Comparison of ENCODE assay signal across 7 mouse cellular contexts in genomic region chr4:46526798-46527557, GRCm38 (mm10). TPM values are rescaled to one million over a fixed set of nuclear protein-coding genes. Genes with fewer than 3 reads are reported as not detected.
DNase-seq lines count a peak whose midpoint lies in the region; ATAC-seq lines count a peak whose summit lies in the region.

No protein-coding gene starts in this region.

- peak; percentile 83 for ATAC-seq in erythroblast, adult 5-6 weeks (replicated peaks; ENCODE audit: low FRiP score, poor library complexity, severe bottlenecking)
- no peak; the same call in 1 of the 2 replicates for ATAC-seq in limb, embryonic 12.5 days (ENCODE audit: insufficient number of reproducible peaks, insufficient read depth, low FRiP score, low TSS enrichment, low read depth)
- 0 out of 2 replicates have a peak, but pooled peaks have one; percentile 40 for ATAC-seq in neural tube, embryonic 13.5 days (ENCODE audit: low read depth)

- DNase-seq in 3134 (ENCODE audit: extremely low read depth, insufficient read length, low spot score) (peak; percentile 33), A20 (ENCODE audit: low read depth, low spot score) (peak; percentile 69)
- DNase-seq in layer of hippocampus, adult 9-11 months = no peak
- DNase-seq in left cerebral cortex, adult 8-10 months (ENCODE audit: low spot score in 2 of 2) = no peak

- 0 out of 2 replicates have a peak overlapping the region, but pooled peaks have one; percentile 47 for H3K9ac ChIP-seq in limb, embryonic 12.5 days (replicated peaks)
- no peak overlapping the region for H3K9ac ChIP-seq in neural tube, embryonic 13.5 days

- peaks cover 7% of the 10 kb centered on the region; the same call in 1 of the 2 replicates for H3K27me3 ChIP-seq in limb, embryonic 12.5 days
- H3K27me3 ChIP-seq in neural tube, embryonic 13.5 days = no peaks in the 10 kb centered on the region; the same call in 1 of the 2 replicates

- peak overlapping the region; percentile 26 for H3K4me3 ChIP-seq in limb, embryonic 12.5 days (replicated peaks)
- H3K4me3 ChIP-seq in neural tube, embryonic 13.5 days = peak overlapping the region; percentile 20

- H3K4me2 ChIP-seq in limb, embryonic 12.5 days = peak overlapping the region; percentile 54
- H3K4me2 ChIP-seq in neural tube, embryonic 13.5 days = peak overlapping the region; percentile 49

- 33% methylated on average over 17 of the region's 17 CpGs for WGBS in limb, embryonic 12.5 days
- 38% methylated on average over 17 of the region's 17 CpGs for WGBS in neural tube, embryonic 13.5 days

- no peaks in the 10 kb centered on the region for H3K9me3 ChIP-seq in limb, embryonic 12.5 days
- no peaks in the 10 kb centered on the region for H3K9me3 ChIP-seq in neural tube, embryonic 13.5 days

- peaks cover 5% of the 10 kb centered on the region; the same call in 1 of the 2 replicates for H3K4me1 ChIP-seq in limb, embryonic 12.5 days (replicated peaks)
- peaks cover 8% of the 10 kb centered on the region for H3K4me1 ChIP-seq in neural tube, embryonic 13.5 days (replicated peaks)

- H3K36me3 ChIP-seq in limb, embryonic 12.5 days = no peaks in the 10 kb centered on the region
- no peaks in the 10 kb centered on the region for H3K36me3 ChIP-seq in neural tube, embryonic 13.5 days

- H3K27ac ChIP-seq in limb, embryonic 12.5 days = no peak overlapping the region
- no peak overlapping the region for H3K27ac ChIP-seq in neural tube, embryonic 13.5 days (replicated peaks)

RNA-seq across cellular contexts. Expression of gene Trim14, which starts 9.0 kb away (rescaled TPM):
- 1.0 and 16.5 TPM in 2 replicates for total RNA-seq in erythroblast, adult 5-6 weeks (2015; ENCODE audit: low replicate concordance)
- 3.8 and 6.5 TPM in 2 replicates for total RNA-seq in erythroblast, adult 5-6 weeks (2017; ENCODE audit: low replicate concordance)
- polyA plus RNA-seq in limb, embryonic 12.5 days (2016; fragmentation: Nextera tagmentation; extraction: Ambion mirVana) = 0.43 and 1.3 TPM in 2 replicates
- 0.95 and 2.1 TPM in 2 replicates for polyA plus RNA-seq in neural tube, embryonic 13.5 days (2015; fragmentation: Nextera tagmentation; extraction: Ambion mirVana)
- 1 to 10 TPM in 3 of 4 experiments, under 1 TPM in 1; 0.91 to 2.4 (median 1.7) TPM for total RNA-seq in left cerebral cortex, adult 8-10 months (2022)

RNA-seq across cellular contexts. Expression of gene Nans, which starts 37.9 kb away (rescaled TPM):
- total RNA-seq in erythroblast, adult 5-6 weeks (2015; ENCODE audit: low replicate concordance) = 17.3 and 25.7 TPM in 2 replicates
- 13.1 and 16.7 TPM in 2 replicates for total RNA-seq in erythroblast, adult 5-6 weeks (2017; ENCODE audit: low replicate concordance)
- polyA plus RNA-seq in limb, embryonic 12.5 days (2016; fragmentation: Nextera tagmentation; extraction: Ambion mirVana) = 91.0 and 91.7 TPM in 2 replicates
- 70.4 and 72.2 TPM in 2 replicates for polyA plus RNA-seq in neural tube, embryonic 13.5 days (2015; fragmentation: Nextera tagmentation; extraction: Ambion mirVana)
- total RNA-seq in left cerebral cortex, adult 8-10 months (2022) = 10 to 100 TPM; 13.1 to 19.7 (median 17.0) TPM

Comparison
In these comparisons a context has a peak if more than half of its experiments do, and no peak if none do; other contexts are left out.
1. DNase-seq: peak in 3134 (single experiment) and A20 (single experiment); none in layer of hippocampus, adult 9-11 months (single experiment) and left cerebral cortex, adult 8-10 months (0 of 2).